Mouse (Mus musculus) cerebellum, adult 11 months (tissue): ENCODE data around the gene Sept9.

Source experiments
- DNase-seq: peaks from one replicate; pipeline ENCODE4 v3.0.0; 2022

Sept9 gene

GRCm38 (mm10) chr11:117296500-117297189 is 97.2 kb downstream of the Sept9 start:
- DNase-seq = no peak

- no peak for DNase-seq
Measured at GRCm38 (mm10) chr11:117297190-117297829, 97.8 kb downstream of the Sept9 start.

GRCm38 (mm10) chr11:117299741-117300140 is 100.3 kb downstream of the Sept9 start:
- DNase-seq = no peak

- DNase-seq = no peak
Measured at GRCm38 (mm10) chr11:117300809-117301208, 101.3 kb downstream of the Sept9 start.

- DNase-seq = no peak
Measured at GRCm38 (mm10) chr11:117301716-117302115, 102.3 kb downstream of the Sept9 start.

- DNase-seq = no peak
Measured at GRCm38 (mm10) chr11:117302371-117302770, 102.9 kb downstream of the Sept9 start.

GRCm38 (mm10) chr11:117305509-117306188 is 106.2 kb downstream of the Sept9 start:
- DNase-seq = no peak

- DNase-seq = no peak
Measured at GRCm38 (mm10) chr11:117306311-117307088, 107.0 kb downstream of the Sept9 start.

GRCm38 (mm10) chr11:117307895-117308786 is 108.7 kb downstream of the Sept9 start:
- DNase-seq = no peak

GRCm38 (mm10) chr11:117309108-117309917 is 109.9 kb downstream of the Sept9 start:
- no peak for DNase-seq

GRCm38 (mm10) chr11:117309918-117310287 is 110.4 kb downstream of the Sept9 start:
- DNase-seq = no peak

- DNase-seq = no peak
Measured at GRCm38 (mm10) chr11:117310341-117311107, 111.1 kb downstream of the Sept9 start.

- DNase-seq = peak; percentile 42
Measured at GRCm38 (mm10) chr11:117311127-117311800, 111.8 kb downstream of the Sept9 start.

GRCm38 (mm10) chr11:117312028-117312901 is 112.8 kb downstream of the Sept9 start:
- DNase-seq = no peak

- no peak for DNase-seq
Measured at GRCm38 (mm10) chr11:117312936-117313335, 113.5 kb downstream of the Sept9 start.

- DNase-seq = no peak
Measured at GRCm38 (mm10) chr11:117313446-117313845, 114.0 kb downstream of the Sept9 start.

- DNase-seq = no peak
Measured at GRCm38 (mm10) chr11:117314026-117314425, 114.6 kb downstream of the Sept9 start.

GRCm38 (mm10) chr11:117314520-117314919 is 115.1 kb downstream of the Sept9 start:
- no peak for DNase-seq

GRCm38 (mm10) chr11:117315309-117315708 is 115.8 kb downstream of the Sept9 start:
- no peak for DNase-seq
